Mouse (Mus musculus) cortical plate, adult 2 months (tissue): ENCODE data around the gene Tectb. TPM values are rescaled to one million over a fixed set of nuclear protein-coding genes. Genes with fewer than 3 reads are reported as not detected.
"Not testable (repeated sequence)": the region's sequence is repeated elsewhere in the genome, so short reads cannot be mapped to it uniquely, and the experiment has no call there.

ENCODE experiments used
- H3K27ac ChIP-seq: fragments of 200-500 bp; 2 replicates; pipeline ENCODE4 v1.5.1; 2012; ENCODE audit warnings: low read length, control low read depth, inconsistent platforms; ENCODE audit not compliant: insufficient read depth
- H3K4me1 ChIP-seq: fragments of 200-500 bp; 2 replicates; pipeline ENCODE4 v1.6.1; 2011; ENCODE audit warnings: low read length; ENCODE audit not compliant: control insufficient read depth, insufficient read depth
- H3K4me3 ChIP-seq: fragments of 200-500 bp; 2 replicates; pipeline ENCODE4 v1.5.1; 2011; ENCODE audit warnings: mild to moderate bottlenecking, low read length, control low read depth; ENCODE audit not compliant: insufficient read depth
- CTCF ChIP-seq: fragments of 200-500 bp; IDR thresholded peaks from 2 replicates; pipeline ENCODE4 v1.5.1; 2011; ENCODE audit warnings: mild to moderate bottlenecking, control low read depth, low read length; ENCODE audit not compliant: insufficient read depth; ENCODE audit errors: extremely low read depth
- POLR2A ChIP-seq: fragments of 200-500 bp; IDR thresholded peaks from 2 replicates; pipeline ENCODE4 v1.6.1; 2011; ENCODE audit warnings: mild to moderate bottlenecking, low read length, control low read depth; ENCODE audit not compliant: insufficient read depth; ENCODE audit errors: extremely low read depth
- polyA plus RNA-seq: library from polyadenylated mRNA; depleted of rRNA; stranded (reverse); fragments of >200 nt; gene quantifications from 2 replicates; pipeline ENCODE4 v1.2.3, GENCODE M21; 2012

Tectb gene
- polyA plus RNA-seq, 1 experiment, result not detected

DNA sequence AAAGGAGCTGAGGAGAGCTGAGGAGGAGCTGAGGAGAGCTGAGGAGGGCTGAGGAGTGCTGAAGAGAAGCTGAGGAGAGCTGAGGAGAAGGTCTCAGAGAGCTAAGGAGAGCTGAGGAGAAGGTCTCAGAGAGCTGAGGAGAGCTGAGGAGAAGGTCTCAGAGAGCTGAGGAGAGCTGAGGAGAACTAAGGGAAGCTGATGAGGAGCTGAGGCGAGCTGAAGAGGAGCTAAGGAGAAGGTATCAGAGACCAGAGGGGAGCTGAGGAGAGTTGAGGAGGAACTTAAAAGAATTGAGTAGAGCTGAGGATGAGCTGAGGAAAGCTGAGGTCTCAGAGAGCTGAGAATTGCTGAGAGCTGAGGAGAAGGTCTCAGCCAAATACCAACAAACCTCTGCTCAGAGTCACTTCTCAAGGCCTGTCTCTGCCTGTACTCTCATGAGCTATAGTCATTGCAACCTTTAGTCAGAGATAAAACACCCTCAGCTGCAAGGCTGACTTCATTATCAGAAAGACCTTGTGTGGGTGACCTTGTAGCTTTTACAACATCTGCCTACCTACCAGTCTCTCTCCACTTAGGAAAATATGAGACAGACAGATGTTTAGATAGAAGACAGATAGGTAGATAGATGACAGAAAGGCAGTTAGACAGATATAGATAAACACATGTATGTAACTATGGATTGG, 15.2 kb upstream of the Tectb start:
- H3K4me3 ChIP-seq, result no peak overlapping the region
- H3K4me1 ChIP-seq, result no peaks in the 10 kb centered on the region
- no peak overlapping the region for H3K27ac ChIP-seq
- TF ChIP-seq CTCF, result no peak
- TF ChIP-seq POLR2A, result no peak

DNA sequence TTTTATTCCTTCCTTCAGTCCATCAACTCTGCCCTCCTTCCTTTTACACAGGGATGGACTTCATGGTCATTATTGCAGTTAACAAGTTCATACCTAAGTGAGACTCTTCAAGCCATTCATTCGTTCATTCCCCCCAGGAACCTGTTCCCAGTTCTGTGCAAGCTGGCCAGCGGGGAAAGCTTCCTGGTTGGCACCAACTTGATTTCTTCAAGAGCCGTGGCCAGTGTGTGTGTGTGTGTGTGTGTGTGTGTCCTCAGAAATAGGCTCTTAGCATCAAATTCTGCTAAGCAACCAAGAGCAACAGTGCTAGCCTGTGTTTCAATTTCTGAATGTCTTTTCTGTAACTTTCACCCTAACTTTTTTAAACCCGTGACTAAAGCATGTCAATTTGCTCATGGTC, 14.6 kb upstream of the Tectb start:
- no peak overlapping the region for H3K27ac ChIP-seq
- no peaks in the 10 kb centered on the region for H3K4me1 ChIP-seq
- TF ChIP-seq CTCF, result no peak
- TF ChIP-seq POLR2A, result no peak
- H3K4me3 ChIP-seq, result no peak overlapping the region

DNA sequence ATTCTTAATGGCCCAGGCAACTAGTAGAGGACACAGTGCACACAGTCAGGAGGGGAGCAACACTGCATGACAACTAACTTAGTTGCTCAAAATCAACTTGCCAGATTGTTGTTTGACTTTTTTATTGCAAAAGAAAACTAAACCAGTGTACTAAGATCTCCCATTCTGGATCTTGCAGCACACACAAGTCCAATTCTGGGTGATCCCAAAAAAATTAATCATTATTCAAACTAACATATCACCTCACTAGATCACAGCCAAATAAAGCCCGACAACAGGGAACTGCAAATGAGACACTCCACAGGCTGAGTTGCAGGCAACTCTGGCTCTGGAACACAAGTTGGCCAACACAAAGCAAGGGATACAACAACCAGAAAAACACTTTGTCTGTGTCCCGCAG, 13.8 kb upstream of the Tectb start:
- Histone ChIP-seq H3K27ac (no peak overlapping the region), H3K4me3 (no peak overlapping the region), H3K4me1 (no peaks in the 10 kb centered on the region)
- no peak for TF ChIP-seq POLR2A
- no peak for TF ChIP-seq CTCF

GRCm38 (mm10) chr19:55167741-55168140, 12.8 kb upstream of the Tectb start:
- H3K27ac ChIP-seq, result no peak overlapping the region
- TF ChIP-seq POLR2A (no peak), CTCF (no peak)
- no peak overlapping the region for H3K4me3 ChIP-seq
- H3K4me1 ChIP-seq, result no peaks in the 10 kb centered on the region

- Histone ChIP-seq H3K4me1 (no peaks in the 10 kb centered on the region), H3K27ac (no peak overlapping the region), H3K4me3 (no peak overlapping the region)
- TF ChIP-seq CTCF (no peak), POLR2A (no peak)
Observed at GRCm38 (mm10) chr19:55168360-55168759, 12.2 kb upstream of the Tectb start.

GRCm38 (mm10) chr19:55169236-55169729, 11.2 kb upstream of the Tectb start:
- H3K27ac ChIP-seq, H3K4me3 ChIP-seq, H3K4me1 ChIP-seq: not testable (repeated sequence)

DNA sequence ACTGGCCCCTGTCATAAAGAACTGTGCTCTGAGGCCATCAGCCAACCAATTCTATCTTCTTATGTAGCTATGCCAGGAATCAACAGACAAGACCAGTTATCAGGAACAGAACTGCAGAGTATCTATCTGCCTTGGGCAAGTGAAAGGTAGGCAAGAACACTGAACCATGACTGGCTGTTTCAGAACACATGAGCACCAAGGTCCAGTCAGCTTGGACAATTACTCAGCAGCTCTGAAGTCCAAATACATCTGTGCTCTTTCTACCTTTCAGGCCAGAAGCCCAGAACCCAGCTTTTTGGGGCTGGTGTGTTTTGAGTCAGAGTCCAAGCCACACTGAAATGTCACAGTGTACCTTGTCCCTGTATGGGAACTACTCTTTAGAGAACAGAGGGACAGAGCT, 10.1 kb upstream of the Tectb start:
- TF ChIP-seq POLR2A (no peak), CTCF (no peak)
- Histone ChIP-seq H3K4me3 (no peak overlapping the region), H3K4me1 (no peaks in the 10 kb centered on the region), H3K27ac (no peak overlapping the region)

DNA sequence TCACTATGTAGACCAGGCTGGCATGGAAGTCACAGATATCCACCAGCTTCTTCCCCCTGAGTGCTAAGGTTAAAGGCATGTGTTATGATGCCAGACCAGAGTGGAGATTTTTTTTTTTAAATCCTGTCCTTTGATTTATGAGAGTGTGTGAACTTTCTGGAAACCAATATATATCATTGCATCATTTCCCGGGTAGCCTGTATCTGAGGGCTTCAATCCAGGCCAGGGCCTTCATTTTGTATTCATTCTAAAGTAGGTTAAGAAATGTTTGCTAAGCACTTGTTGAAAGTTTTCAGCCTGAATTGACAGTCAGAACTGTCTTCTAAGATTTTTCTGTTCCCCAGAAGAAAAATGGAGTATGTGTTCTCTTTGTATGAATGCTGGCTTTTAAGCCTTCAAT, 8.9 kb upstream of the Tectb start:
- no peak overlapping the region for H3K27ac ChIP-seq
- no peaks in the 10 kb centered on the region for H3K4me1 ChIP-seq
- TF ChIP-seq CTCF, result no peak
- no peak for TF ChIP-seq POLR2A
- H3K4me3 ChIP-seq, result no peak overlapping the region

DNA sequence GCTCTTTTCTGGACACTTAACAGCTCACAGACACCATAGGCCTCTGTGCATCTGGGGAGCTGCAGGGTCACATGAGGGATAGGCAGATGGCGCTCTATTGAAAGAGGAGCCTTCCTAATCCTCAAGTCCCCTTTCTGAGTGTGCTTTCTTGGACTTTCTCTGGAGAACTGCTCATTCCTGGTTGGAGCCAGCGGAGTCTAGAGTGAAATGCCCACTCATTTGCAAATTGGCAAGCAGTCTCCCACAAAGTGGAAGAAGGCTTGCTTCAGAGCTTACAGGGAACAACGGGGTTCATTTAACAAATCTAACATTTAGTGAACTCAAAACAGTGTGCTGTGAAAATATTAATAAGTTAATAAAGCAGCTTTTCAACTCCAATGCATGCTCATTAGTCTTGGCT, 3.4 kb upstream of the Tectb start:
- TF ChIP-seq POLR2A, result no peak
- TF ChIP-seq CTCF, result no peak
- Histone ChIP-seq H3K4me3 (no peak overlapping the region), H3K27ac (no peak overlapping the region), H3K4me1 (no peaks in the 10 kb centered on the region)

GRCm38 (mm10) chr19:55184442-55184841, 3.9 kb downstream of the Tectb start:
- no peak for TF ChIP-seq POLR2A
- no peak for TF ChIP-seq CTCF
- H3K27ac ChIP-seq, result no peak overlapping the region
- H3K4me1 ChIP-seq, result no peaks in the 10 kb centered on the region; the same call in 1 of the 2 replicates
- no peak overlapping the region for H3K4me3 ChIP-seq
